ENCODE assay signal across 14 mouse cellular contexts in the genomic region with DNA sequence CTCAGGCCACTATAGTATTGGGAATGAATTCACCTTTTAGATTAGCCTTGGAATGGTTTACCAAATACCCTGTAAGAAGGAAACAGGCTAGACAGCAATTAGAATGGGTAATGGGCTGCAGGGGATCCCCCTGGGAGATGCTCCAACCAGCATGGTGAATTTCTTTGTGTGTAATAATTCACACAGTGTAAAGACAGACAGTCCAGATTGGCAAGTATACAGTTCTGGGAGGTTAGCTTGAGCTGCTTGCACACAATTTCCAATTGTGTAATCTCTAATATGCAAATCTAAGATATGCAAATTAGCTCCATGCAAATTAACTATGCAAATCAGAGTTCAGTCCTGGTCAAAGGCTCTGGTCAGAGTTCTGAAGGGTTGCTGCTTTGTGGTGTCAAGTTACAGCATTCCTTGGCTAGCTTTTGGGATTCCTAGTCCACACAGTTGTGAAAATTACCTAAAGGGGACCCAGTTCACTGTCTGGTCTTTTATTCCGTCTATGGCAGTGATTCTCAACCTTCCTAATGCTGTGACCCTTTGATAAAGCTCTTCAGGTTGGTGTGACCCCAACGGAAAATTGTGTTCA.
DNase-seq lines count a peak whose midpoint lies in the region; ATAC-seq lines count a peak whose summit lies in the region.
"Had no signal": no experiment of that assay in that cellular context is flagged by ENCODE, and none has a peak within 500 bp of the region (broad histone marks: within the 10 kb centered on the region; RNA-seq: fewer than 3 reads in every experiment).

No protein-coding gene starts in this region.

- peak; percentile 92 for ATAC-seq in hindbrain, embryonic 12.5 days (ENCODE audit: low FRiP score)
- ATAC-seq in midbrain, embryonic 13.5 days = peak; percentile 92

- no peaks in the 10 kb centered on the region for H3K27me3 ChIP-seq in hindbrain, embryonic 12.5 days
- H3K27me3 ChIP-seq in midbrain, embryonic 13.5 days = no peaks in the 10 kb centered on the region
- H3K27me3 ChIP-seq: heart, embryonic 15.5 days; megakaryocyte, embryonic 14.5 days; stomach, embryonic 15.5 days had no signal

- no peaks in the 10 kb centered on the region for H3K36me3 ChIP-seq in hindbrain, embryonic 12.5 days
- H3K36me3 ChIP-seq in midbrain, embryonic 13.5 days = no peaks in the 10 kb centered on the region
- H3K36me3 ChIP-seq: heart, embryonic 15.5 days; stomach, embryonic 15.5 days had no signal

- no peak overlapping the region for H3K9ac ChIP-seq in hindbrain, embryonic 12.5 days
- no peak overlapping the region for H3K9ac ChIP-seq in midbrain, embryonic 13.5 days (replicated peaks)
- H3K9ac ChIP-seq: heart, embryonic 15.5 days; liver, embryonic 14.5 days; stomach, embryonic 15.5 days had no signal

- intact Hi-C loops in left cerebral cortex, postnatal 14 days (cut with DNase I) = no loop called here

- peak; percentile 36 for DNase-seq in kidney, adult 9 months
- no peak for DNase-seq in kidney, postnatal 25 days
- peak; percentile 44 for DNase-seq in embryo, embryonic 10 days (ENCODE audit: low spot score)
- DNase-seq in right cerebral cortex, postnatal 25 days = no peak
- no peak for DNase-seq in gastrocnemius, postnatal 25 days
- DNase-seq in left cerebral cortex, postnatal 14 days (ENCODE audit: low spot score in 2 of 2) = no peak
- DNase-seq: B cell, adult 2 months; gastrocnemius, postnatal 10 days had no signal

- H3K9me3 ChIP-seq in hindbrain, embryonic 12.5 days (replicated peaks) = no peaks in the 10 kb centered on the region
- peaks cover 6% of the 10 kb centered on the region; the same call in 1 of the 2 replicates for H3K9me3 ChIP-seq in midbrain, embryonic 13.5 days
- H3K9me3 ChIP-seq: heart, embryonic 15.5 days; stomach, embryonic 15.5 days had no signal

- no peak overlapping the region for H3K4me3 ChIP-seq in hindbrain, embryonic 12.5 days
- H3K4me3 ChIP-seq in midbrain, embryonic 13.5 days (replicated peaks) = no peak overlapping the region
- H3K4me3 ChIP-seq: heart, embryonic 15.5 days; megakaryocyte, embryonic 14.5 days; stomach, embryonic 15.5 days had no signal

- H3K4me2 ChIP-seq in hindbrain, embryonic 12.5 days (replicated peaks) = no peak overlapping the region
- no peak overlapping the region for H3K4me2 ChIP-seq in midbrain, embryonic 13.5 days (replicated peaks)
- H3K4me2 ChIP-seq: heart, embryonic 15.5 days; stomach, embryonic 15.5 days had no signal

- peaks cover 23% of the 10 kb centered on the region for H3K4me1 ChIP-seq in hindbrain, embryonic 12.5 days
- H3K4me1 ChIP-seq in midbrain, embryonic 13.5 days (replicated peaks) = peaks cover 16% of the 10 kb centered on the region
- H3K4me1 ChIP-seq: megakaryocyte, embryonic 14.5 days; stomach, embryonic 15.5 days had no signal

- 12% methylated on average over 2 of the region's 2 CpGs for WGBS in hindbrain, embryonic 12.5 days
- 17% methylated on average over 2 of the region's 2 CpGs for WGBS in midbrain, embryonic 13.5 days

- peak overlapping the region; percentile 24 for H3K27ac ChIP-seq in hindbrain, embryonic 12.5 days
- peak overlapping the region; percentile 15; the same call in 1 of the 2 replicates for H3K27ac ChIP-seq in midbrain, embryonic 13.5 days
- H3K27ac ChIP-seq: heart, embryonic 15.5 days; liver, embryonic 14.5 days; stomach, embryonic 15.5 days had no signal

Comparison
In these comparisons a context has a peak if more than half of its experiments do, and no peak if none do; other contexts are left out.
1. DNase-seq: peak in kidney, adult 9 months (single experiment) and embryo, embryonic 10 days (single experiment); none in kidney, postnatal 25 days (0 of 2), right cerebral cortex, postnatal 25 days (single experiment), gastrocnemius, postnatal 25 days (single experiment) and left cerebral cortex, postnatal 14 days (0 of 2).